Mouse (Mus musculus): ENCODE results near the gene Grik3.

Grik3 gene

GRCm38 (mm10) chr4:125490661-125491504, at the start of gene Grik3:
Gene Grik3, plus strand, starts transcription at chr4:125490700.
- ATAC-seq (ENCODE audit: insufficient number of reproducible peaks, low FRiP score, low TSS enrichment), result no peak

- no peak for ATAC-seq (ENCODE audit: insufficient number of reproducible peaks, low FRiP score, low TSS enrichment)
Observed at GRCm38 (mm10) chr4:125441821-125442220, 48.7 kb upstream of the Grik3 start.

GRCm38 (mm10) chr4:125444366-125444765, 46.1 kb upstream of the Grik3 start:
- ATAC-seq (ENCODE audit: insufficient number of reproducible peaks, low FRiP score, low TSS enrichment), result no peak

GRCm38 (mm10) chr4:125450602-125451321, 39.7 kb upstream of the Grik3 start:
- ATAC-seq (ENCODE audit: insufficient number of reproducible peaks, low FRiP score, low TSS enrichment), result no peak

GRCm38 (mm10) chr4:125451821-125452220, 38.7 kb upstream of the Grik3 start:
- ATAC-seq (ENCODE audit: insufficient number of reproducible peaks, low FRiP score, low TSS enrichment), result no peak

GRCm38 (mm10) chr4:125456506-125456905, 34.0 kb upstream of the Grik3 start:
- no peak for ATAC-seq (ENCODE audit: insufficient number of reproducible peaks, low FRiP score, low TSS enrichment)

GRCm38 (mm10) chr4:125457152-125458093, 33.1 kb upstream of the Grik3 start:
- ATAC-seq (ENCODE audit: insufficient number of reproducible peaks, low FRiP score, low TSS enrichment), result no peak

- ATAC-seq (ENCODE audit: insufficient number of reproducible peaks, low FRiP score, low TSS enrichment), result no peak
Observed at GRCm38 (mm10) chr4:125459791-125460190, 30.7 kb upstream of the Grik3 start.

GRCm38 (mm10) chr4:125469711-125470372, 20.7 kb upstream of the Grik3 start:
- ATAC-seq (ENCODE audit: insufficient number of reproducible peaks, low FRiP score, low TSS enrichment), result no peak

- no peak for ATAC-seq (ENCODE audit: insufficient number of reproducible peaks, low FRiP score, low TSS enrichment)
Observed at GRCm38 (mm10) chr4:125474903-125475302, 15.6 kb upstream of the Grik3 start.

GRCm38 (mm10) chr4:125478071-125478470, 12.4 kb upstream of the Grik3 start:
- ATAC-seq (ENCODE audit: insufficient number of reproducible peaks, low FRiP score, low TSS enrichment), result no peak

GRCm38 (mm10) chr4:125481256-125481655, 9.2 kb upstream of the Grik3 start:
- ATAC-seq (ENCODE audit: insufficient number of reproducible peaks, low FRiP score, low TSS enrichment), result no peak

- no peak for ATAC-seq (ENCODE audit: insufficient number of reproducible peaks, low FRiP score, low TSS enrichment)
Observed at GRCm38 (mm10) chr4:125484131-125484530, 6.4 kb upstream of the Grik3 start.

- ATAC-seq (ENCODE audit: insufficient number of reproducible peaks, low FRiP score, low TSS enrichment), result no peak
Observed at GRCm38 (mm10) chr4:125485416-125486239, 4.9 kb upstream of the Grik3 start.

GRCm38 (mm10) chr4:125486616-125487015, 3.9 kb upstream of the Grik3 start:
- ATAC-seq (ENCODE audit: insufficient number of reproducible peaks, low FRiP score, low TSS enrichment), result no peak

GRCm38 (mm10) chr4:125487031-125487430, 3.5 kb upstream of the Grik3 start:
- ATAC-seq (ENCODE audit: insufficient number of reproducible peaks, low FRiP score, low TSS enrichment), result no peak

- no peak for ATAC-seq (ENCODE audit: insufficient number of reproducible peaks, low FRiP score, low TSS enrichment)
Observed at GRCm38 (mm10) chr4:125488796-125489637, 1.5 kb upstream of the Grik3 start.

GRCm38 (mm10) chr4:125489901-125490590, 454 bp upstream of the Grik3 start:
- ATAC-seq (ENCODE audit: insufficient number of reproducible peaks, low FRiP score, low TSS enrichment), result no peak

All from cerebellum, adult (tissue).